Mouse (Mus musculus) T-cell, adult 2 months (primary cell): Measurements from ENCODE around the gene Tex13b.
"Not testable (repeated sequence)": the region's sequence is repeated elsewhere in the genome, so short reads cannot be mapped to it uniquely, and the experiment has no call there.

Experiments used
- DNase-seq: peaks from one replicate; pipeline ENCODE4 v3.0.0; 2022; ENCODE audit warnings: low spot score

The Tex13b gene

GRCm38 (mm10) chrX:140813312-140814006, at the start of gene Tex13b:
TSS of gene Tex13b (minus strand) at chrX:140813433.
- DNase-seq = no peak

- DNase-seq = no peak
These were observed 49.5 kb upstream of the Tex13b start for GRCm38 (mm10) chrX:140862760-140863159.

- DNase-seq = no peak
These were observed 44.2 kb upstream of the Tex13b start for GRCm38 (mm10) chrX:140857445-140857844.

GRCm38 (mm10) chrX:140857040-140857439, 43.8 kb upstream of the Tex13b start:
- DNase-seq = not testable (repeated sequence)

- DNase-seq = no peak
These were observed 41.3 kb upstream of the Tex13b start for GRCm38 (mm10) chrX:140854561-140854960.

- not testable (repeated sequence) for DNase-seq
These were observed 32.2 kb upstream of the Tex13b start for GRCm38 (mm10) chrX:140845401-140845800.

GRCm38 (mm10) chrX:140839887-140840286, 26.7 kb upstream of the Tex13b start:
- no peak for DNase-seq

- no peak for DNase-seq
These were observed 24.8 kb upstream of the Tex13b start for GRCm38 (mm10) chrX:140838077-140838476.

- DNase-seq = no peak
These were observed 18.5 kb upstream of the Tex13b start for GRCm38 (mm10) chrX:140831706-140832105.

GRCm38 (mm10) chrX:140822295-140822694, 9.1 kb upstream of the Tex13b start:
- DNase-seq = no peak

- no peak for DNase-seq
These were observed 7.9 kb downstream of the Tex13b start for GRCm38 (mm10) chrX:140805340-140805739.

GRCm38 (mm10) chrX:140769794-140770193, 43.4 kb downstream of the Tex13b start:
- DNase-seq = no peak
